Mouse (Mus musculus): Measurements from ENCODE around the gene Fmod.

DNA sequence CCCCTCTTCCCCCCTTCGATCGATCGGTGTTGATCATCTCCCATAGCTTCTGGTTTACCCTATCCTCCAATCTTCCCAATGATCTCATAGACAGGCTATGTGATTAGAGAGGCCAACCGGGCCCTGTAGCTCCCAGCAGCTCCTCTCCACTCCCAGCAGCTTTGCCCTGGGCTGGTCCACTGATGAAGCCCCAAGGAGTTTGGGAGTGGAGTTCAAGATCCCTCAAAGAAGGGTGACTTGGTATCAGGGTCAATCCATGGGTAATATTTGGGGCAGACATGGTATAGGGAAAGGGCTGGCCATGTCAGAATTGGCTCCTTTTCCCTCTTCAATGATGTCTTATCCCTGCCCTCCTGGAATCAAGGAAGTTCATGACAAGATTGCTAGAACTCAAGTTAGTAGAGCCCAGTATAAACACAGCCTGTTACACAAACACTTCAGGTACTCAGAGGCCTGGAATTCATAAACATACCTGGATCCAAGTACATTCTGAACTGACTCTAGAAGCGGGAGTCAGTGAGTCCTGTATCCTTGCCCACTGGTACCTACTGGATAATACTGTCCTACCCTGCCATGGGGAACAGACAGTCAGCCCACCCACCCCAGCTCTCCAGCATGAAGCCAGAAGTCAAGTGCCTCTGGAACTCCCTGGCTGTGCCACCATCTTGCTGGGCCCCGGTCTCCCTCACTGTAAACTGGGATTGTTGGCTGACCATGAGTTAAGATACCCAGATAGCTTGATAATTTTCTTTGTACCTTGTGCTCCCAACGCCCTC lies 60.2 kb downstream of the Fmod start:
- TF ChIP-seq CTCF (IDR thresholded peaks at IDR 0.05; ENCODE audit: low read depth) (no peak), EP300 (IDR thresholded peaks at IDR 0.05; ENCODE audit: low read depth) (no peak)

Measured in liver, embryonic 14.5 days (tissue).